Mouse (Mus musculus): ENCODE results near the gene Olfr1564. TPM values are rescaled to one million over a fixed set of nuclear protein-coding genes. Genes with fewer than 3 reads are reported as not detected.
"Not testable (repeated sequence)": the region's sequence is repeated elsewhere in the genome, so short reads cannot be mapped to it uniquely, and the experiment has no call there.

The Olfr1564 gene
- polyA plus RNA-seq (2012; rRNA removed) = not detected in 2 replicates

GRCm38 (mm10) chr17:33221590-33221989 lies at the start of gene Olfr1564:
TSS of gene Olfr1564 (minus strand) at chr17:33221690.
- H3K4me1 ChIP-seq (ENCODE audit: control insufficient read depth, insufficient read depth, insufficient read length) = no peaks in the 10 kb centered on the region
- H3K27ac ChIP-seq (ENCODE audit: insufficient read depth, low read length) = no peak within 1 kb of the TSS
- DNase-seq (ENCODE audit: low read depth in 1 of 2, low spot score in 2 of 2) = no peak
- 88% methylated on average over 2 of the region's 2 CpGs for WGBS
- TF ChIP-seq CTCF (IDR thresholded peaks at IDR 0.05; ENCODE audit: extremely low read depth, insufficient read depth, insufficient read length, insufficient replicate concordance) (no peak), POLR2A (IDR thresholded peaks at IDR 0.05; ENCODE audit: low read depth, low read length) (no peak)
- no peaks in the 10 kb centered on the region for H3K36me3 ChIP-seq (ENCODE audit: control insufficient read depth, insufficient read depth, low read length)
- H3K27me3 ChIP-seq (ENCODE audit: control insufficient read depth, insufficient read depth, low read length) = no peaks in the 10 kb centered on the region
- H3K4me3 ChIP-seq (ENCODE audit: extremely low read depth, insufficient read depth, insufficient read length) = no peak within 1 kb of the TSS

GRCm38 (mm10) chr17:33268907-33269306 lies 47.4 kb upstream of the Olfr1564 start:
- TF ChIP-seq CTCF (IDR thresholded peaks at IDR 0.05; ENCODE audit: extremely low read depth, insufficient read depth, insufficient read length, insufficient replicate concordance) (no peak), POLR2A (IDR thresholded peaks at IDR 0.05; ENCODE audit: low read depth, low read length) (no peak)
- Histone ChIP-seq H3K27me3 (ENCODE audit: control insufficient read depth, insufficient read depth, low read length) (0 out of 2 replicates have a peak, but pooled peaks cover 2% of the 10 kb centered on the region), H3K36me3 (ENCODE audit: control insufficient read depth, insufficient read depth, low read length) (no peaks in the 10 kb centered on the region), H3K4me3 (ENCODE audit: extremely low read depth, insufficient read depth, insufficient read length) (no peak overlapping the region), H3K27ac (ENCODE audit: insufficient read depth, low read length) (no peak overlapping the region), H3K4me1 (ENCODE audit: control insufficient read depth, insufficient read depth, insufficient read length) (no peaks in the 10 kb centered on the region)
- WGBS = 85% methylated on average over 9 of the region's 9 CpGs
- no peak for DNase-seq (ENCODE audit: low read depth in 1 of 2, low spot score in 2 of 2)

GRCm38 (mm10) chr17:33264376-33264775 lies 42.9 kb upstream of the Olfr1564 start, which contains the start of gene Olfr63:
TSS of gene Olfr63 (plus strand) at chr17:33264676.
- 77% methylated on average over 1 of the region's 1 CpGs for WGBS
- Histone ChIP-seq H3K27ac (ENCODE audit: insufficient read depth, low read length) (no peak within 1 kb of the TSS), H3K36me3 (ENCODE audit: control insufficient read depth, insufficient read depth, low read length) (no peaks in the 10 kb centered on the region), H3K4me1 (ENCODE audit: control insufficient read depth, insufficient read depth, insufficient read length) (no peaks in the 10 kb centered on the region), H3K27me3 (ENCODE audit: control insufficient read depth, insufficient read depth, low read length) (0 out of 2 replicates have a peak, but pooled peaks cover 2% of the 10 kb centered on the region), H3K4me3 (ENCODE audit: extremely low read depth, insufficient read depth, insufficient read length) (no peak within 1 kb of the TSS)
- TF ChIP-seq POLR2A (IDR thresholded peaks at IDR 0.05; ENCODE audit: low read depth, low read length) (no peak), CTCF (IDR thresholded peaks at IDR 0.05; ENCODE audit: extremely low read depth, insufficient read depth, insufficient read length, insufficient replicate concordance) (no peak)
- no peak for DNase-seq (ENCODE audit: low read depth in 1 of 2, low spot score in 2 of 2)

GRCm38 (mm10) chr17:33255319-33255657 lies 33.8 kb upstream of the Olfr1564 start:
- no CpG with 5 or more reads among the region's 2 CpGs for WGBS
- not testable (repeated sequence) for H3K36me3 ChIP-seq (ENCODE audit: control insufficient read depth, insufficient read depth, low read length); H3K27me3 ChIP-seq (ENCODE audit: control insufficient read depth, insufficient read depth, low read length); H3K4me1 ChIP-seq (ENCODE audit: control insufficient read depth, insufficient read depth, insufficient read length); H3K4me3 ChIP-seq (ENCODE audit: extremely low read depth, insufficient read depth, insufficient read length); DNase-seq (ENCODE audit: low read depth in 1 of 2, low spot score in 2 of 2); H3K27ac ChIP-seq (ENCODE audit: insufficient read depth, low read length)

GRCm38 (mm10) chr17:33254530-33255318 lies 33.2 kb upstream of the Olfr1564 start, which contains the start of gene Zfp955a:
TSS of gene Zfp955a (minus strand) at chr17:33255145.
- H3K4me1 ChIP-seq (ENCODE audit: control insufficient read depth, insufficient read depth, insufficient read length); H3K4me3 ChIP-seq (ENCODE audit: extremely low read depth, insufficient read depth, insufficient read length); H3K27me3 ChIP-seq (ENCODE audit: control insufficient read depth, insufficient read depth, low read length); H3K27ac ChIP-seq (ENCODE audit: insufficient read depth, low read length); DNase-seq (ENCODE audit: low read depth in 1 of 2, low spot score in 2 of 2); H3K36me3 ChIP-seq (ENCODE audit: control insufficient read depth, insufficient read depth, low read length): not testable (repeated sequence)
- 33% methylated on average over 1 of the region's 34 CpGs for WGBS

GRCm38 (mm10) chr17:33236646-33237045 lies 15.2 kb upstream of the Olfr1564 start:
- H3K4me1 ChIP-seq (ENCODE audit: control insufficient read depth, insufficient read depth, insufficient read length); H3K36me3 ChIP-seq (ENCODE audit: control insufficient read depth, insufficient read depth, low read length); H3K27ac ChIP-seq (ENCODE audit: insufficient read depth, low read length); H3K27me3 ChIP-seq (ENCODE audit: control insufficient read depth, insufficient read depth, low read length); H3K4me3 ChIP-seq (ENCODE audit: extremely low read depth, insufficient read depth, insufficient read length); DNase-seq (ENCODE audit: low read depth in 1 of 2, low spot score in 2 of 2): not testable (repeated sequence)
- 84% methylated on average over 1 of the region's 1 CpGs for WGBS

GRCm38 (mm10) chr17:33191002-33191401 lies 30.5 kb downstream of the Olfr1564 start, which contains the start of gene Olfr239:
TSS of gene Olfr239 (plus strand) at chr17:33191302.
- not testable (repeated sequence) for H3K27me3 ChIP-seq (ENCODE audit: control insufficient read depth, insufficient read depth, low read length); H3K4me3 ChIP-seq (ENCODE audit: extremely low read depth, insufficient read depth, insufficient read length)
- WGBS = no CpG with 5 or more reads among the region's 2 CpGs

GRCm38 (mm10) chr17:33168147-33168546 lies 53.3 kb downstream of the Olfr1564 start, which contains the start of gene Olfr55:
TSS of gene Olfr55 (plus strand) at chr17:33168447.
- WGBS = 80% methylated on average over 1 of the region's 1 CpGs
- DNase-seq (ENCODE audit: low read depth in 1 of 2, low spot score in 2 of 2); H3K4me1 ChIP-seq (ENCODE audit: control insufficient read depth, insufficient read depth, insufficient read length); H3K4me3 ChIP-seq (ENCODE audit: extremely low read depth, insufficient read depth, insufficient read length); H3K27me3 ChIP-seq (ENCODE audit: control insufficient read depth, insufficient read depth, low read length); H3K36me3 ChIP-seq (ENCODE audit: control insufficient read depth, insufficient read depth, low read length); H3K27ac ChIP-seq (ENCODE audit: insufficient read depth, low read length): not testable (repeated sequence)

More at GRCm38 (mm10) chr17:33191002-33191401, 30.5 kb downstream of the Olfr1564 start, which contains the start of gene Olfr239:
- H3K36me3 ChIP-seq (ENCODE audit: control insufficient read depth, insufficient read depth, low read length); H3K4me1 ChIP-seq (ENCODE audit: control insufficient read depth, insufficient read depth, insufficient read length); DNase-seq (ENCODE audit: low read depth in 1 of 2, low spot score in 2 of 2); H3K27ac ChIP-seq (ENCODE audit: insufficient read depth, low read length): not testable (repeated sequence)

All from spleen, adult 2 months (tissue).